Mouse (Mus musculus): ENCODE data around the gene Pced1a.

GRCm38 (mm10) chr2:130469935-130470334 lies 45.4 kb upstream of the Pced1a start:
- no peak for TF ChIP-seq CTCF (IDR thresholded peaks at IDR 0.05; ENCODE audit: low read depth)
- peak; percentile 50; the same call in 1 of the 2 replicates for TF ChIP-seq EP300 (IDR thresholded peaks at IDR 0.05; ENCODE audit: low read depth)

Data from liver, postnatal 0 days (tissue).